Mouse (Mus musculus) olfactory bulb, adult 2 months (tissue): Measurements from ENCODE around the gene Trappc3.

ENCODE experiments used
- CTCF ChIP-seq: fragments of 200-500 bp; IDR thresholded peaks from 2 replicates; pipeline ENCODE4 v1.5.1; 2012; ENCODE audit warnings: low read depth, mild to moderate bottlenecking, low read length, moderate library complexity; ENCODE audit not compliant: insufficient read depth
- POLR2A ChIP-seq: fragments of 200-500 bp; IDR thresholded peaks from 2 replicates; pipeline ENCODE4 v1.6.1; 2012; ENCODE audit warnings: mild to moderate bottlenecking, low read depth, low read length, moderate library complexity; ENCODE audit not compliant: insufficient read depth

- TF ChIP-seq CTCF (no peak), POLR2A (no peak)
Measured at GRCm38 (mm10) chr4:126281706-126282105, 19.6 kb downstream of the Trappc3 start.
